Mouse (Mus musculus) stomach, postnatal 0 days (tissue): Measurements from ENCODE around the gene Rngtt. TPM values are rescaled to one million over a fixed set of nuclear protein-coding genes. Genes with fewer than 3 reads are reported as not detected.

Experiments
- ATAC-seq: fragments of 200-750 bp; cut with Nextera tagmentation; 2 replicates; pipeline ENCODE4 v1.8.0; 2017; ENCODE audit not compliant: low FRiP score, low TSS enrichment
- DNase-seq: peaks from one replicate; pipeline ENCODE4 v3.0.0-alpha.2; 2016; ENCODE audit warnings: low spot score
- H3K27ac ChIP-seq: fragments of 300-500 bp; sonication (generic); replicated peaks from 2 replicates; pipeline ENCODE4 v1.5.1; 2014; ENCODE audit warnings: mild to moderate bottlenecking, control low read depth
- H3K27me3 ChIP-seq: fragments of 300-500 bp; sonication (generic); 2 replicates; pipeline ENCODE4 v1.6.1; 2014; ENCODE audit warnings: low read length; ENCODE audit not compliant: control insufficient read depth, insufficient read depth
- H3K36me3 ChIP-seq: fragments of 300-500 bp; sonication (generic); 2 replicates; pipeline ENCODE4 v1.6.1; 2014; ENCODE audit warnings: low read length, mixed read lengths; ENCODE audit not compliant: control insufficient read depth, insufficient read depth
- H3K4me1 ChIP-seq: fragments of 300-500 bp; sonication (generic); replicated peaks from 2 replicates; pipeline ENCODE4 v1.6.1; 2014; ENCODE audit warnings: antibody characterized with exemption; ENCODE audit not compliant: control insufficient read depth, insufficient read depth
- H3K4me2 ChIP-seq: fragments of 300-500 bp; sonication (generic); replicated peaks from 2 replicates; pipeline ENCODE4 v1.6.1; 2014; ENCODE audit warnings: low read depth, mild to moderate bottlenecking, control low read depth, moderate library complexity
- H3K4me3 ChIP-seq: fragments of 300-500 bp; sonication (generic); 2 replicates; pipeline ENCODE4 v1.5.1; 2014; ENCODE audit warnings: low read depth, low read length, control low read depth
- H3K9ac ChIP-seq: fragments of 300-500 bp; sonication (generic); 2 replicates; pipeline ENCODE4 v1.6.1; 2014; ENCODE audit warnings: mild to moderate bottlenecking, low read length, control low read depth, mixed read lengths
- H3K9me3 ChIP-seq: fragments of 300-500 bp; sonication (generic); 2 replicates; pipeline ENCODE4 v1.6.1; 2016; ENCODE audit warnings: low read length; ENCODE audit not compliant: control insufficient read depth
- CTCF ChIP-seq: IDR thresholded peaks from 2 replicates; pipeline ENCODE4 v1.5.1; 2016; ENCODE audit warnings: antibody characterized with exemption, low read depth, mild to moderate bottlenecking, moderate library complexity
- EP300 ChIP-seq: optimal IDR thresholded peaks from 2 replicates; pipeline ENCODE3; 2016; ENCODE audit warnings: antibody characterized with exemption
- WGBS: fragments of 180-500 bp; shearing (Covaris S2); extraction: QIAGEN DNeasy Blood & Tissue Kit; methylation state at CpG from one replicate; pipeline ENCODE4 v1.1.7; 2014; 5-methylcytosine and 5-hydroxymethylcytosine counted together
- polyA plus RNA-seq: library from polyadenylated mRNA; unstranded; fragments of >200 nt; fragmentation: Nextera tagmentation; extraction: Ambion mirVana; gene quantifications from 2 replicates; pipeline ENCODE4 v1.2.1, GENCODE M21; 2015

The Rngtt gene
- polyA plus RNA-seq, 1 experiment from 2014 or later = 9.6 TPM

DNA sequence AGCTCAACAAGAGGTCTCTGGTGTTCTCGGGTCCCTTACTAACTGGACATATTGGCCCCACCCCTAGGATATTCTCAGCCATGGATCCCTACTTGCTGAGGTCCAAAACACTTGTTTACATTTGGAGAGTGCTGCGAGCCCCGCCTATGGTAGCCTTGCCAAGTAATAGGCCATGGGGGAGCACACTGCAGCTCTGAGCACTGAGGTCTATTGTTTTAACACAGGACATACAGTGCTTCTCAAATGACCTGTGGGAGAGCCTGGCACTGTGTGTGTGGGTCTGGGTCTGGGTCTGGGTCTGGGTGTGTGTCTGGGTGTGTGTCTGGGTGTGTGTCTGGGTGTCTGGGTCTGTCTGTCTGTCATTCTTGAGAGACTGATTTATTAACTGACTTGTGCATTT is 155.8 kb downstream of the Rngtt start:
- H3K27ac ChIP-seq = no peak overlapping the region
- no peaks in the 10 kb centered on the region for H3K4me1 ChIP-seq
- H3K27me3 ChIP-seq = no peaks in the 10 kb centered on the region
- no peaks in the 10 kb centered on the region for H3K36me3 ChIP-seq
- 71% methylated on average over 3 of the region's 3 CpGs for WGBS
- ATAC-seq (0 out of 2 replicates have a peak, but pooled peaks have one; percentile 61), DNase-seq (no peak)
- no peaks in the 10 kb centered on the region for H3K9me3 ChIP-seq
- no peak overlapping the region for H3K9ac ChIP-seq
- H3K4me3 ChIP-seq = no peak overlapping the region
- no peak overlapping the region for H3K4me2 ChIP-seq
- no peak for TF ChIP-seq EP300
- TF ChIP-seq CTCF = no peak

DNA sequence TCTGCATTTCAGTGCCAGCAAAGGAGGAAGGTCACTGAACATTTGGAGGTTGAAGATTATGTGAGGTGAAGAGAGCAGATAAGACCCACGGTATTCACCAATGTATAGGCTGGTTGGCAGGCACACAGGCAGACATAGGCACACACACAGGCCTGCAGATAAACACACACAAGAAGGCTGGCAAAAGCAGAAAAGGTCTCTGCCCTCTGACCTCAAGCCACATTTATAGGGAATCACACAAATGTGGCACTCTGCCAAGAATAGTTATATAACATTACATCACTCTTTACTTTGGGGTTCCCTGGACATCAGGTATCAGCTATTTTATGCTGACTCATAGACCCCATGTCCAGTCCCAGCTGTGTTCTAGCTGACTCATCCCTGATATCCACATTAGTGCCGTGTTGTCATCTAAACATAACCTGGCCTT is 156.9 kb downstream of the Rngtt start:
- TF ChIP-seq EP300 (no peak), CTCF (no peak)
- Histone ChIP-seq H3K27ac (no peak overlapping the region), H3K4me1 (no peaks in the 10 kb centered on the region), H3K27me3 (no peaks in the 10 kb centered on the region), H3K9ac (no peak overlapping the region), H3K4me2 (no peak overlapping the region), H3K36me3 (no peaks in the 10 kb centered on the region), H3K9me3 (no peaks in the 10 kb centered on the region), H3K4me3 (no peak overlapping the region)
- WGBS = 57% methylated on average over 2 of the region's 2 CpGs
- peak; percentile 86 for ATAC-seq
- no peak for DNase-seq

DNA sequence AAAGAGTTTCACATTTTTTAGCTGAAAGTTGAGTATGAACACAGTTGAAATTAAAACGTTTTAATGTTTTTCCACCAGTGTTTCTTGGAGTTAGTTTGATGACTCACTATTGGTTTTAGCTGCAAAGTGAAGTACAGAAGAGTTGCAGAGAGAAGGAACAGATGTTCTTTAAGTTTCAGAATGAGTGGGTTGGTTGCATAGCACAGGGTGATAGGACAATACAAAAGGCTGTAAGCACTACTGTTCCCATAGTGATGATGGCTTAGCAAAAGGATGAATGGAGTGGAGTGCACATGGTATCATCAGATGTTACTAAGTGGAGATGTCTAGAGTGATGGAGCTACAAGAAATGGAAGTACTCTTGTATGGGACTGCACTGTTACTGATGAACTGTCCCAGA is 157.5 kb downstream of the Rngtt start:
- no peak for TF ChIP-seq EP300
- no peak for TF ChIP-seq CTCF
- H3K27ac ChIP-seq = no peak overlapping the region
- ATAC-seq (0 out of 2 replicates have a peak, but pooled peaks have one; percentile 38), DNase-seq (no peak)
- H3K27me3 ChIP-seq = no peaks in the 10 kb centered on the region
- H3K9me3 ChIP-seq = no peaks in the 10 kb centered on the region
- no peak overlapping the region for H3K4me3 ChIP-seq
- 33% methylated on average over 1 of the region's 1 CpGs for WGBS
- no peaks in the 10 kb centered on the region for H3K4me1 ChIP-seq
- H3K4me2 ChIP-seq = no peak overlapping the region
- no peak overlapping the region for H3K9ac ChIP-seq
- no peaks in the 10 kb centered on the region for H3K36me3 ChIP-seq

DNA sequence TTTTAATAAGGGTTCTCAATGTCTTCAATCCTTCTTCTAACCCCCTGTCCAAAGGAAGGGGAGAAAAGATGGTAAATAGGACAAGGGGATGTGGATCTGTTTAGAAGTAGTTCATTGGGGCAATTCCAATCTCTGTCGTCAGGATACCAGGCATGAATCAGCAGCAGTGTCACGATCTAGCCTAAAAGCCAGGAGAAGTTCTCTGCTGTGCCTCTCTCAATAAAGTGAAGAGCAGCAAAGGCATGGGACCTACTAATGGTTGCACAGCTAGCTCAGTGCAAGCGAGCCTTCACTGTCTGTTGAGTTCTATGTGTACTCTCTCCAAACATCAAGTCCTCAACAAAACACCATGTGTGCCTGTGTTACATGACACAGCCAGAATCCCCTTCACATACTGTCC is 158.0 kb downstream of the Rngtt start:
- no peak for DNase-seq
- no peak overlapping the region for H3K27ac ChIP-seq
- no peaks in the 10 kb centered on the region for H3K36me3 ChIP-seq
- H3K9ac ChIP-seq = no peak overlapping the region
- H3K4me1 ChIP-seq = no peaks in the 10 kb centered on the region
- ATAC-seq = no peak
- WGBS = 85% methylated on average over 3 of the region's 3 CpGs
- TF ChIP-seq EP300 = no peak
- H3K9me3 ChIP-seq = no peaks in the 10 kb centered on the region
- no peak overlapping the region for H3K4me2 ChIP-seq
- H3K27me3 ChIP-seq = no peaks in the 10 kb centered on the region
- no peak overlapping the region for H3K4me3 ChIP-seq

DNA sequence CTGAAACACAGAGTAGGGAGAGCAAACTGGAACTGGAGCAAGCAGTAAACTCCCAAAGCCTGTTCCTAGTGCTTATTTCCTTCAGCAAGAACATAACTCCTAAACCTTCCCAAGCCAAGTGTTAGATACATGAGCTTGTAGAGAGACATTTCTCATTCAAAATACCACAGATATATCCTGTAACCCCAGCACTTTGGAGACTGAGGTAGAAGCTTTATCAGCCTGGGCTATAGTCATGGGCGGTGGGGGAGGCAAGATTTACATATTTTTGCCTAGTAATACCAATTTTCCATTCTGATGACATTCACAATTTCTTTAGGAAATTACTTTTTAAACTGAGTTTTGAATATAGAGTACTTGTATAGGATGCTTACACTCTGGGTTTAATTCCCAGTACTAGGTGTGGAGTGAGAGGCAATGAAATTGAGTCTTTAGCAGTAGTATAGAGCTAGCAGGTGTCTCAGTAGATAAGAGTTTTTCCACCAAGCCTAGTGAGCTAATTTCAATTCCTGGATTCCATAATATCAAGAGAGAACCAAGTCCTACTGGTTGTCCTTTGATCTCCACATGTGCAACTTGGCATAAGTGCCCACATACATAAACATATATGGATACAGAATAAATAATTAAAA is 160.7 kb downstream of the Rngtt start:
- Histone ChIP-seq H3K9ac (no peak overlapping the region), H3K4me3 (no peak overlapping the region), H3K27ac (no peak overlapping the region), H3K4me1 (no peaks in the 10 kb centered on the region), H3K9me3 (no peaks in the 10 kb centered on the region), H3K4me2 (no peak overlapping the region), H3K27me3 (no peaks in the 10 kb centered on the region), H3K36me3 (no peaks in the 10 kb centered on the region)
- 94% methylated on average over 1 of the region's 1 CpGs for WGBS
- ATAC-seq (no peak), DNase-seq (no peak)
- TF ChIP-seq EP300 (no peak), CTCF (no peak)

DNA sequence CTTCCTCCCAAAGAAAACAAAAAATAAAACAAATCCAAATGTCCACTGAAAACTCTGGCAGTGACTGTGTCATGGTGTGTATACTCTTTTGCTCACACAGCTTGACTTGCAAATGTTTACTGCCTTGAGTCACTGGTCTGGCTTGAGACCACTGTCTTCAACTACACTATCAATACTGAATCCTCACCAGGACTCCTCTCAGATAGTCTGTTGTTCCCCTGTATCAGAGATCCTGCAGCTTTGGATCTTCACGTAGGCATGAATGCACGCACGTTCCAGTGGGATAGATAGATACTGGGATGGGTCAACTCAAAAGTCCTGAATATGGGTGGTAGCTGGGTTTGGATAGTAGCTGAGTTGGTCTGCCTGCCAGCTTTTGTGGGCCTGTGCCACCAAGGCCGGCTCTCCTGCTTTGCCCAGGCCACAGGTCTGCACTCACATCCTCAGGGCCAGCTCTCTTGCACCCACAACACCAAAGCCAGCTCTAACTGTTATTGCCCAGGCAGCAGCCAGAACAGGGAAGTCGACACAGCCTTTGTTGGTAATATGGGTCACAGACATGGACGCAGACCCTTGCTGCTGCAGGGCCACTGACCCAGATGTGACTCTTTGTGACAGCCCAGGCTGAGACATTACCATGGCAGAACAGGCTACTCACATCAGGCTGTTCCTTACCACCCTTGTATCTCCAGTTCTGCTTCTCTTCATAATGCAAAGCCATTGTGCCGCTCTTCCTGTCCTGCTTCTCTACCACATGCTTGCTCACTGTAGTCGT is 168.1 kb downstream of the Rngtt start:
- Histone ChIP-seq H3K4me2 (no peak overlapping the region), H3K27me3 (no peaks in the 10 kb centered on the region), H3K9me3 (no peaks in the 10 kb centered on the region), H3K9ac (no peak overlapping the region), H3K27ac (no peak overlapping the region), H3K4me1 (no peaks in the 10 kb centered on the region), H3K36me3 (no peaks in the 10 kb centered on the region), H3K4me3 (no peak overlapping the region)
- TF ChIP-seq CTCF (no peak), EP300 (no peak)
- ATAC-seq = no peak
- WGBS = 88% methylated on average over 8 of the region's 8 CpGs
- no peak for DNase-seq
